Mouse (Mus musculus) CH12.LX (cell line): ENCODE results near the gene Fam217b.

Experiments
- BHLHE40 ChIP-seq: IDR thresholded peaks from 2 replicates; pipeline ENCODE4 v1.6.1; 2011; ENCODE audit warnings: mild to moderate bottlenecking, low read depth, low read length, improper control_type of control experiment
- CTCF ChIP-seq, 2 experiments: IDR thresholded peaks in 1 of 2; conservative IDR thresholded peaks in 1 of 2; 2 replicates each; pipeline ENCODE4 v1.5.1; 2011 to 2012; ENCODE audit warnings: low read depth in 2 of 2, low read length in 2 of 2, improper control_type of control experiment in 1 of 2, inconsistent platforms in 1 of 2, mild to moderate bottlenecking in 1 of 2, moderate library complexity in 1 of 2

DNA sequence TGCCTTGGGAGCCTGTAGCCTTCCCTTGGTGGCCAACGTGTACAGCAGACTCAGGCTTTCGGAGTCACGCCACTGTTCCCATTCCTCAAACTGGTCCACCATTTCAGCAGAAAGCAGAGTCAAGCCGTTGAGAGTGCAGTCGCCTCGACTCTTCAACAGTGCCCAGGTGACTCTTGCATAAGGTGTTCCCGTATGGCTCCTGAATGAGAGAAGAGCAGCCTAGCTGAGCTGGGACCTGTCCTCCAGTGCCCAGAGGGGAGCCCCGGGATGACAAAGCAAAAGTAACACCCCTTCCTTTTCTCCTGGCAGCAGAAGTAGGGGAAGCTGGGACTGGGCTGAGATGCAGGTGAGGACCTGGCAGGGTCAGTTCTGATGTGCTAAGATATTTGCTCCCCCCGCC is 13.9 kb downstream of the Fam217b start:
- no peak for TF ChIP-seq BHLHE40
- TF ChIP-seq CTCF (conservative IDR thresholded peaks at IDR 0.05 in 1 of 2, IDR thresholded peaks at IDR 0.05 in 1 of 2; ENCODE audit: low read depth in 2 of 2, low read length in 2 of 2): no peak
